Mouse (Mus musculus) effector memory CD4-positive, alpha-beta T cell, adult 5 months (primary cell): ENCODE data around the gene Gm8453. TPM values are rescaled to one million over a fixed set of nuclear protein-coding genes. Genes with fewer than 3 reads are reported as not detected.

Source experiments
- polyA plus RNA-seq: library from polyadenylated mRNA; unstranded; fragments of 100-300 nt; shearing (Covaris generic); gene quantifications from one replicate; pipeline ENCODE4 v1.2.1, GENCODE M21; 2017

Gm8453 gene
- polyA plus RNA-seq: not detected

DNA sequence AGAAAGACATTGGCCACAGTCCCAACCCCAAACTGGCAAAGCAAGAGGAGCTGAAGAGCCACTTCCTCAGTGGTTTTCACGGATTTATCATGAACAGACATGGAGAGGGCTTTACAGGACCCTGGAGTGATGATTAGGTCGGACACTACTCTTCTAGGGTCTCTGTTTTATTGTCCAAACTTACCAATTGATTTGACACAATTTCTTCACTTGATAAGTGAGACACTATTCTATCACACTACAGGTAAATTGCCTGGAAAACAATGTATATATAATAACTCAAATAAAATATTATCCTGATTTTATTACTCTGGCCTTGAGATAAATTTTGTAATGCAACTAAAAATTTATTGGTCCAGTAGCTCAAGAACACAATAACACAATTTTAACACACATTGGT is at the start of gene Gm8453:
TSS of gene Gm8453 (minus strand) at position 101 of the 400 bp plus-strand sequence.

DNA sequence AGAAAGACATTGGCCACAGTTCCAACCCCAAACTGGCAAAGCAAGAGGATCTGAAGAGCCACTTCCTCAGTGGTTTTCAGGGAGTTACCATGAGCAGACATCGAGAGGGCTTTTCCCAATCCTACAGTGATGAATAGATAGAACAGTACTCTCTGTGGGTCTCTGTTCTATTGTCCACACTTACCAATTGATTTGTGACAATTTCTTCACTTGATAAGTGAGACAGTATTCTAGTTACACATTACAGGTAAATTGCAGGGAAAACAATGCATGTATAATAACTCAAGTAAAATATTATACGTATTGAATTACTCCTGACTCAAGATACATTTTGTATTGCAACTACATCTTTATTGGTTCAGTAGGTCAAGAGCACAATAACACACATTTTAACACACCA is 28.1 kb downstream of the Gm8453 start, which contains the start of gene Gm8653:
TSS of gene Gm8653 (minus strand) at position 101 of the 400 bp plus-strand sequence.

GRCm38 (mm10) chr7:22189077-22189476 is 40.2 kb downstream of the Gm8453 start, which contains the start of gene Vmn1r143:
Gene Vmn1r143 (plus strand): TSS chr7:22189377.

Other genes with a start within 250 kb of the Gm8453 start
- gene Vmn1r137, start 234.9 kb downstream of the Gm8453 start, polyA plus RNA-seq: not detected
- not detected for gene Vmn1r138, start 200.6 kb downstream of the Gm8453 start, polyA plus RNA-seq
- not detected for gene Gm6176, start 173.2 kb downstream of the Gm8453 start, polyA plus RNA-seq
- gene Vmn1r139, start 160.4 kb downstream of the Gm8453 start, polyA plus RNA-seq: not detected
- not detected for gene Gm16451, start 111.2 kb downstream of the Gm8453 start, polyA plus RNA-seq
- not detected for gene Gm10666, start 94.7 kb downstream of the Gm8453 start, polyA plus RNA-seq
- gene Vmn1r142, start 65.4 kb downstream of the Gm8453 start, polyA plus RNA-seq: not detected
- not detected for gene Vmn1r143, start 40.1 kb downstream of the Gm8453 start, polyA plus RNA-seq
- gene Gm8653, start 28.2 kb downstream of the Gm8453 start, polyA plus RNA-seq: not detected
- not detected for gene Gm4187, start 100.2 kb upstream of the Gm8453 start, polyA plus RNA-seq
- gene Gm8660, start 141.6 kb upstream of the Gm8453 start, polyA plus RNA-seq: not detected
- not detected for gene Vmn1r148, start 184.1 kb upstream of the Gm8453 start, polyA plus RNA-seq
- gene Vmn1r149, start 208.7 kb upstream of the Gm8453 start, polyA plus RNA-seq: not detected
- 0.65 TPM for gene Gm10665, start 234.6 kb upstream of the Gm8453 start, polyA plus RNA-seq